Comparison of ENCODE assay signal across 10 mouse cellular contexts in the genomic region with DNA sequence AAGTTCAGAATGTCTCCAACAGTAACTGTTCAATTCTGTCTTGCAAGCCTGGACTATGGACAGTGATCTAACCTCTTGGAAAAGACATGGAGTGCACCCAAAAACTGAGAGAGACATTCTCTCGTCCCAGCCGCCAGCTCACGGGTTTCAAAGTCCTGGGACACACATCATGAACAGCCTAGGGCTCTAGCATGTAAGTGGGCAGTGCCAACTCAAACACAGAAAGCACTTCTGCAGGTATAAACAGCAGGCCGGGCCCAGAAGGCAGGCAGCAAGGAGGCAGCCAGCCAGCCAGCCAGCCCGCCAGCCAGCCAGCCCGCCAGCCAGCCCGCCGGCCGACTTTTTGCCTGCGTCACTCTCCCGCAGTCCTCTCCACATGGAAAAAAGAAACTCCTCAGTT.
DNase-seq lines count a peak whose midpoint lies in the region; ATAC-seq lines count a peak whose summit lies in the region.
"Had no signal": no experiment of that assay in that cellular context is flagged by ENCODE, and none has a peak within 500 bp of the region (broad histone marks: within the 10 kb centered on the region; RNA-seq: fewer than 3 reads in every experiment).

No protein-coding gene starts in this region.

- no peaks in the 10 kb centered on the region for H3K36me3 ChIP-seq in heart, embryonic 12.5 days

- WGBS in heart, embryonic 12.5 days = 87% methylated on average over 11 of the region's 11 CpGs

- H3K4me1 ChIP-seq in heart, embryonic 12.5 days (replicated peaks) = peaks cover 5% of the 10 kb centered on the region; the same call in 1 of the 2 replicates

- no peak overlapping the region for H3K4me2 ChIP-seq in heart, embryonic 12.5 days

- no peak overlapping the region for H3K4me3 ChIP-seq in heart, embryonic 12.5 days
- H3K4me3 ChIP-seq: left cerebral cortex, adult 2 months had no signal

- H3K27me3 ChIP-seq in heart, embryonic 12.5 days (replicated peaks) = no peaks in the 10 kb centered on the region

- no peak overlapping the region for H3K9ac ChIP-seq in heart, embryonic 12.5 days

- no peaks in the 10 kb centered on the region for H3K9me3 ChIP-seq in heart, embryonic 12.5 days (replicated peaks)

- no peak for ATAC-seq in heart, embryonic 12.5 days (ENCODE audit: insufficient number of reproducible peaks, low FRiP score)

- peak; percentile 4 for DNase-seq in heart, adult 8-10 months (ENCODE audit: low spot score)
- DNase-seq in ZHBTc4 (ENCODE audit: low read depth, low spot score) = peak; percentile 18
- DNase-seq in gastrocnemius, postnatal 25 days = peak; percentile 13
- DNase-seq in lung, adult 18-20 months = peak; percentile 69 to 77
- DNase-seq in thymus, postnatal 14 days = no peak
- no peak for DNase-seq in urinary bladder, adult 18-20 months (ENCODE audit: low spot score in 2 of 2)
- DNase-seq: cerebellum, postnatal 14 days had no signal

- H3K27ac ChIP-seq in heart, embryonic 12.5 days (ENCODE audit: poor library complexity, severe bottlenecking) = no peak overlapping the region
- H3K27ac ChIP-seq: kidney, postnatal 0 days; left cerebral cortex, adult 2 months had no signal

Comparison
In these comparisons a context has a peak if more than half of its experiments do, and no peak if none do; other contexts are left out.
1. DNase-seq: peak in heart, adult 8-10 months (single experiment), ZHBTc4 (single experiment), gastrocnemius, postnatal 25 days (single experiment) and lung, adult 18-20 months (2 of 2); none in thymus, postnatal 14 days (single experiment) and urinary bladder, adult 18-20 months (0 of 2).